ENCODE assay signal across 8 mouse cellular contexts in the genomic region with DNA sequence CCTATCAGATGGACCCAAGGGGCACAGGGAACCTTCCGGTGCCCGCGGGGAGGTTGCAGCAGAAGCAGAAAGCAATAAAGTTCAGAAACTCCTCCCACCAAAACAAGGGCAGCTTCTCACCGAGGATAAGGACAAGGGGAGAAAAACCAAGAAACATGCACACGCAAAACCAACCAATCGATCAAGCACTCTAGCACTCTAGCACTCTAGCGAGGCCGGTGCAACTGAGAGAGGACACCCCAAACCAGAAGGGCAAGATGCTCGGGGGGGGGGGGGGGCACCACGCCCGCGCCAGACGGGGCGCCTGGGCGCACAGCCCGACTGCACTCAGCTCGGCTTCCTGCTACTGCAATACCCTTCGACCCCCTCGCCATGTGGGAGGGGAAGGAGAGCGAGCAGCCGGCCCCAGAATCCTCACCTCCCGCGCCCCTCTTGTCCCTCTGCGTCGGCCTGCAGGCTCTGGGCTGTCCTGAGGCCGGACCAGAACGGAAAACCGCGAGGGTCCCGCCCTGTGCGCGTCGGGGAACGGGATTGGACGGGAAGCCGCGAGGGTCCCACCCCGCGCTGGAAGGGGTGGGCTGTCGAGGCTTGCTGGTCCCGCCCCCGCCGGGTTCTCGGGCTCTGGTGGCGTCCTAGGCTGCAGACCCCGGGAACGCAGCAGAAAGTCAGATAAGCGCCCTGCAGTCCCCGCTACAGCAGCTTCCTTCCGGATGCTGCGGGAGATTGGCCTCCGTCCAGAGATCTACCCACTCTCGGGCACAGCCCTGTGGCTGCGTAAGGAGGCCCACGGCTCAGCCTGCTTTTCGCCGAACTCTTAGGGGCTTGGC. TPM values are rescaled to one million over a fixed set of nuclear protein-coding genes. Genes with fewer than 3 reads are reported as not detected.
DNase-seq lines count a peak whose midpoint lies in the region; ATAC-seq and TF ChIP-seq lines count a peak whose summit lies in the region.

A gene (minus strand): TSS at position 639 of the 827 bp plus-strand sequence.

- H3K4me2 ChIP-seq in forebrain, postnatal 0 days (ENCODE audit: low read depth): peak within 1 kb of the TSS; percentile 72
- peak within 1 kb of the TSS; percentile 76 for H3K4me2 ChIP-seq in lung, embryonic 15.5 days

- peaks cover 21% of the 10 kb centered on the region for H3K36me3 ChIP-seq in G1E (replicated peaks)
- no peaks in the 10 kb centered on the region for H3K36me3 ChIP-seq in forebrain, postnatal 0 days (ENCODE audit: insufficient read depth)
- no peaks in the 10 kb centered on the region for H3K36me3 ChIP-seq in lung, embryonic 15.5 days

- 0 out of 2 replicates have a peak, but pooled peaks have one; percentile 3 for TF ChIP-seq CTCF in G1E (IDR thresholded peaks at IDR 0.05; ENCODE audit: low read depth, low read length)
- TF ChIP-seq CTCF in forebrain, postnatal 0 days (IDR thresholded peaks at IDR 0.05; ENCODE audit: low read depth): peak; percentile 51

- WGBS in forebrain, postnatal 0 days: under 1% methylated on average over 57 of the region's 57 CpGs
- WGBS in lung, embryonic 15.5 days: under 1% methylated on average over 53 of the region's 57 CpGs

- peaks cover 9% of the 10 kb centered on the region for H3K4me1 ChIP-seq in G1E (ENCODE audit: insufficient read depth, low read depth, low read length)
- no peaks in the 10 kb centered on the region for H3K4me1 ChIP-seq in forebrain, postnatal 0 days (ENCODE audit: insufficient read depth)
- H3K4me1 ChIP-seq in lung, embryonic 15.5 days: peaks cover 12% of the 10 kb centered on the region; the same call in 1 of the 2 replicates

- ATAC-seq in G1E (ENCODE audit: extremely low read depth, insufficient number of reproducible peaks, low FRiP score, poor library complexity, severe bottlenecking): peak; percentile 79
- ATAC-seq in forebrain, postnatal 0 days: peak; percentile 99
- ATAC-seq in lung, embryonic 15.5 days (ENCODE audit: borderline replicate concordance, extremely low read depth, low FRiP score, low TSS enrichment): peak; percentile 100

- peak within 1 kb of the TSS; percentile 85 for H3K4me3 ChIP-seq in G1E (ENCODE audit: low read depth, low read length)
- peak within 1 kb of the TSS; percentile 78 for H3K4me3 ChIP-seq in forebrain, postnatal 0 days (ENCODE audit: low read depth, low read length)
- peak within 1 kb of the TSS; percentile 80 for H3K4me3 ChIP-seq in lung, embryonic 15.5 days

- H3K27me3 ChIP-seq in G1E (ENCODE audit: insufficient read depth, low read length): no peaks in the 10 kb centered on the region
- no peaks in the 10 kb centered on the region for H3K27me3 ChIP-seq in forebrain, postnatal 0 days (ENCODE audit: insufficient read depth, low read length)
- H3K27me3 ChIP-seq in lung, embryonic 15.5 days: no peaks in the 10 kb centered on the region

- no peaks in the 10 kb centered on the region for H3K9me3 ChIP-seq in G1E (replicated peaks)
- no peaks in the 10 kb centered on the region for H3K9me3 ChIP-seq in forebrain, postnatal 0 days (ENCODE audit: low read length)
- no peaks in the 10 kb centered on the region for H3K9me3 ChIP-seq in lung, embryonic 15.5 days

- DNase-seq in G1E (ENCODE audit: low spot score): peak; percentile 82
- DNase-seq in cerebellum, adult 18-20 months: peak; percentile 92 to 93
- DNase-seq in forebrain, postnatal 0 days: peak; percentile 94
- peak; percentile 95 for DNase-seq in heart, postnatal 4 days
- peak; percentile 87 to 88 for DNase-seq in layer of hippocampus, adult 8-10 months (ENCODE audit: low spot score in 2 of 2)
- DNase-seq in ovary, adult 18-20 months (ENCODE audit: low spot score): peak; percentile 90
- peak; percentile 92 for DNase-seq in thymus, postnatal 0 days (ENCODE audit: low spot score)

- H3K9ac ChIP-seq in forebrain, postnatal 0 days: peak within 1 kb of the TSS; percentile 70
- H3K9ac ChIP-seq in lung, embryonic 15.5 days: peak within 1 kb of the TSS; percentile 75

- H3K27ac ChIP-seq in forebrain, postnatal 0 days (ENCODE audit: low read depth, low read length): peak within 1 kb of the TSS; percentile 79
- peak within 1 kb of the TSS; percentile 65 for H3K27ac ChIP-seq in lung, embryonic 15.5 days

RNA-seq across cellular contexts. Expression of the gene that starts here (rescaled TPM):
- total RNA-seq in G1E (2014; fragmentation: Nextera tagmentation): 17.5 and 23.7 TPM in 2 replicates
- 44.6 and 45.1 TPM in 2 replicates for total RNA-seq in G1E (2017)
- 0.68 and 1.2 TPM in 2 replicates for polyA plus RNA-seq in G1E (2012)
- 21.5 and 23.4 TPM in 2 replicates for total RNA-seq in forebrain, postnatal 0 days (2014; rRNA removed)
- 20.0 and 20.2 TPM in 2 replicates for polyA plus RNA-seq in forebrain, postnatal 0 days (2015; fragmentation: Nextera tagmentation; extraction: Ambion mirVana)
- total RNA-seq in heart, postnatal 4 days (2021): 10 to 100 TPM; 19.9 TPM
- 10 to 100 TPM; 21.6 to 30.9 (median 25.3) TPM for total RNA-seq in layer of hippocampus, adult 8-10 months (2022)
- polyA plus RNA-seq in lung, embryonic 15.5 days (2015; fragmentation: Nextera tagmentation; extraction: Ambion mirVana): 30.3 and 30.9 TPM in 2 replicates
- 41.6 and 43.4 TPM in 2 replicates for polyA plus RNA-seq in thymus, postnatal 0 days (2015; fragmentation: Nextera tagmentation; extraction: Ambion mirVana)

Comparison
In these comparisons a context has a peak if more than half of its experiments do, and no peak if none do; other contexts are left out.
1. Peak in every context shown above with its lines: DNase-seq, ATAC-seq, H3K4me3 ChIP-seq and H3K27ac ChIP-seq.